Mouse (Mus musculus): ENCODE data around the gene Ciao1.
"Not testable (repeated sequence)": the region's sequence is repeated elsewhere in the genome, so short reads cannot be mapped to it uniquely, and the experiment has no call there.

The Ciao1 gene

DNA sequence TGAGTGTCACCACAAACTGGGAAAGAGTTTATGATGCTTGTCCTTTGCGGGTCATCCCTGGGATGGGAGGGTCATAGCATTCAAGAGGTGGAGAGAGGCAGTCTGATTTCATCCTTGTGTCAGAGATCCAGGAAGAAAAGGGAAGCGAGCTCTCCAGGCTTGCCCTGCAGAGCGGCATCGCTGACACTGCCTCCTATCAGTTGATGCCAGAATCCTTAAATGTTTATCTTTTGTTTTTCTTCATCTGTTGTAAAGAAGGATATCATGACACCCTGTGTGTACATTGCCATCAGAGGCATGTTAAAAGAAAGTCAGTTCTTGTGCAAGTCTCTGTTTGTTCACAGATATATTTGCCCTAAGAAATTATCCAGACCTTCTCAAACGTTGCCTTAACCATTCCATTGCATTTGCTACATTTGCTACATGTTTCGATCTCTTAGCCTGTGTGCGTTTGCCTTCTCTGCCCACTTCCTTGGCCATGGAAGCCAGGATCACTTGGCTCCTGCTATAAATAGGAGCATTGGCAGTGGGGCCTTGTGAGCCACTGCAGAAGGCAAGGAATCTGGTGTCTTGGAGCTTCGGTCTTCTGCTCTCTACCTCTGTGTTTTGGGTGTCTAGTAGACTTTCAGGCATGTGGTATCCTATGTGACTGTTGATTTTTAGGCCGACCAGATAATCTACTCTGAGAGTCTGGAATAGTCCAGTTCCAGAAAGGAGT, 2.8 kb upstream of the Ciao1 start:
- in situ Hi-C loops (cut with MseI, MboI) = no loop called here

- in situ Hi-C loops (cut with MseI, MboI) = no loop called here
These were observed 853 bp upstream of the Ciao1 start for GRCm38 (mm10) chr2:127248334-127249004.

DNA sequence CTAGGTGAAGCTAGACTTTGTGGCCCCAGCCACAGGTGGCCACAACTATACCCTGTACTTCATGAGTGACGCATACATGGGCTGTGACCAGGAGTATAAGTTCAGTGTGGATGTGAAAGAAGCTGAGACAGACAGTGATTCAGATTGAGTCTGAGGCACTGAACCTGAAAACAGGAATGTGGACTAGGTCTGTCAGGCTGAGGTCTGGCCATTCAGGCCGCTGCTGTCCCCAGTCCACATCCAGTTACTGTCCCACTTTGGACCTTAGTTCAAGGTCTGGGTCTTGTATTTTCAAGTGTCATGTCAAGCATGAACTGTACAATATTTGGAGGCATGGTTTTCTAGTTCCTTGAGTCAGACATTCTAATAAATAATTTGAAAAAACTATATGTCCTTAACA, 7.6 kb downstream of the Ciao1 start:
- in situ Hi-C loops (cut with MseI, MboI) = no loop called here

GRCm38 (mm10) chr2:127237897-127238610, 9.6 kb downstream of the Ciao1 start:
- in situ Hi-C loops (cut with MseI, MboI) = no loop called here

GRCm38 (mm10) chr2:127225261-127225660, 22.4 kb downstream of the Ciao1 start:
- in situ Hi-C loops (cut with MseI, MboI) = no loop called here

GRCm38 (mm10) chr2:127217746-127218145, 29.9 kb downstream of the Ciao1 start:
- in situ Hi-C loops (cut with MseI, MboI) = no loop called here

DNA sequence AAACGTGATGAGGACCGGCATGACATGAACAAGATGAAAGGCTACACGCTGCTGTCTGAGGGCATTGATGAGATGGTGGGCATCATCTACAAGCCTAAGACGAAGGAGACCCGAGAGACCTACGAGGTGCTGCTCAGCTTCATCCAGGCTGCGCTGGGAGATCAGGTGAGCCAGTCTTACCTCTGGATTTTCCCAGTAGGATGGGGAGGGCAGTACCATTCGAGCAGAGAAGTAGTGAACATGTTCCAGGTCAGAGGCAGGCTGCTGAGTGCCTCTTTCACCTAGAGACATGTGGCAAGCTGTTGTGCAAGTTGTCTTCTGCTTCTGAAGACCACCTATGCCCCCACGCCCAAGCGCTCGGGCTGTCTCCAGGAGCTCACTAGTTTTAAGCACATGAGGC, 36.9 kb downstream of the Ciao1 start:
- in situ Hi-C loops (cut with MseI, MboI) = no loop called here

DNA sequence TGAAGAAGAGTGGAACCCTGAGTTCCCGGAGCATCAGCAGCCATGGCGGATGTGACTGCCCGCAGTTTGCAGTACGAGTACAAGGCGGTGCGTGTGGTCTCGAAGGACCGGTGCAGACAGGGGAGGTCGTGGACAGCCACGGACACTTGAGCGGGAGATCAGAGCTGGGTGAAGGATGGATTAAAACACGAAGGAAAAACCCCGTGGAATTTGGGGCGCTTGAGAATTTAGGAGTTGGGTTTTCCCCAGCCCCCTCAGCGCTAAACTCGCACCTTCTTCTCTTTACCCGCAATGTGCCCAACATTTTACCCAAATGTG, 39.2 kb downstream of the Ciao1 start:
- in situ Hi-C loops (cut with MseI, MboI) = no loop called here

- in situ Hi-C loops (cut with MseI, MboI) = no loop called here
These were observed 39.8 kb downstream of the Ciao1 start, which contains the start of the genes 1810024B03Rik and Snrnp200 for GRCm38 (mm10) chr2:127207547-127208451. Gene 1810024B03Rik (minus strand): TSS chr2:127208280. Gene Snrnp200 (plus strand): TSS chr2:127208386.

DNA sequence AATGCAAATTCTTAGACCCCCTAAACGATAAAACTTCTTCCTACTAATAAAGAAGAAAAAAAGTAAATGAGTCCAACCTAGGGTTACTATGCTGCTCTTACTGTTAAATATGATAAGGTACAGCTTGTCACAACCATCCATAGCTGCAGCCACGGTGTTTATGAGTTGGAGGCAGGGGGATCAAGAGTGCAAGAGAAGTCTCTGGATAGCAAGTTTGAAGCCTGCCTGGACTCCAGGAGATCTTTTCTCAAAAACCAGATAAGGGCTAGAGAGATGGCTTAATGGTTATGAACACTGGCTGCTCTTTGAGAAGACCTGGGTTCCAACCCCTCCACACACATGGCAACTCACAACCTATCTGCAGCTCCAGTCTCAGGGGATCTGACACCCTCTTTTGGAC, 40.7 kb downstream of the Ciao1 start:
- in situ Hi-C loops (cut with MseI, MboI) = no loop called here

DNA sequence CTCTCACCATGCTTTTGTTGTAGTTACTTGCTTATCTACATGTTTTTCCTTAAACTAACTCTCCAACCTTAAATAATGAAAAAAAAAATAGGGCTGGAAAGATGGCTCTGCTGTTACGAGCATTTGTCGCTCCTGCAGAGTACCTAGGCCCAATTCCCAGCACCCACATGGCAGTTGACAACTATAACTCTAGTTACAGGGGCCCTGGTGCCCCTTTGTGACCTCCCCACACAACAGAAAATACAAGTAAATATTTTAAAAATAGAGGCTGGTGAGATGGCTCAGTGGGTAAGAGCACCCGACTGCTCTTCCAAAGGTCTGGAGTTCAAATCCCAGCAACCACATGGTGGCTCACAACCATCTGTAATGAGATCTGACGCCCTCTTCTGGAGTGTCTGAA, 41.7 kb downstream of the Ciao1 start:
- in situ Hi-C loops (cut with MseI, MboI) = not testable (repeated sequence)

GRCm38 (mm10) chr2:127204932-127205331, 42.7 kb downstream of the Ciao1 start:
- in situ Hi-C loops (cut with MseI, MboI) = no loop called here

Measured in mouse trophoblast stem cell (cell line).